Mouse (Mus musculus) liver, embryonic 12.5 days (tissue): ENCODE measurements around the gene Gm49661. TPM values are rescaled to one million over a fixed set of nuclear protein-coding genes. Genes with fewer than 3 reads are reported as not detected.

ENCODE experiments used
- ATAC-seq: fragments of 200-750 bp; cut with Nextera tagmentation; 2 replicates; pipeline ENCODE4 v1.8.0; 2017; ENCODE audit warnings: moderate number of reproducible peaks, mild to moderate bottlenecking, moderate library complexity
- H3K27ac ChIP-seq: fragments of 300-500 bp; sonication (generic); 2 replicates; pipeline ENCODE4 v1.5.1; 2016; ENCODE audit warnings: mild to moderate bottlenecking
- H3K27me3 ChIP-seq: fragments of 300-500 bp; sonication (generic); replicated peaks from 2 replicates; pipeline ENCODE4 v1.6.1; 2016; ENCODE audit warnings: mild to moderate bottlenecking, moderate library complexity
- H3K36me3 ChIP-seq: fragments of 300-500 bp; sonication (generic); 2 replicates; pipeline ENCODE4 v1.6.1; 2016; ENCODE audit warnings: mild to moderate bottlenecking, moderate library complexity
- H3K4me1 ChIP-seq: fragments of 300-500 bp; sonication (generic); 2 replicates; pipeline ENCODE4 v1.6.1; 2016
- H3K4me2 ChIP-seq: fragments of 300-500 bp; sonication (generic); 2 replicates; pipeline ENCODE4 v1.6.1; 2016; ENCODE audit warnings: mild to moderate bottlenecking, moderate library complexity
- H3K4me3 ChIP-seq: fragments of 300-500 bp; sonication (generic); 2 replicates; pipeline ENCODE4 v1.5.1; 2016; ENCODE audit warnings: mild to moderate bottlenecking, moderate library complexity
- H3K9ac ChIP-seq: fragments of 300-500 bp; sonication (generic); 2 replicates; pipeline ENCODE4 v1.6.1; 2016; ENCODE audit warnings: mild to moderate bottlenecking, moderate library complexity
- H3K9me3 ChIP-seq: fragments of 300-500 bp; sonication (generic); replicated peaks from 2 replicates; pipeline ENCODE4 v1.6.1; 2016; ENCODE audit warnings: mild to moderate bottlenecking, moderate library complexity
- WGBS: fragments of 180-500 bp; shearing (Covaris S2); methylation state at CpG from one replicate; pipeline ENCODE4 v1.1.7; 2016; ENCODE audit not compliant: insufficient replicate concordance; 5-methylcytosine and 5-hydroxymethylcytosine counted together
- polyA plus RNA-seq: library from polyadenylated mRNA; unstranded; fragments of >200 nt; fragmentation: Nextera tagmentation; extraction: Ambion mirVana; gene quantifications from 2 replicates; pipeline ENCODE4 v1.2.1, GENCODE M21; 2016

The Gm49661 gene
- polyA plus RNA-seq, 1 experiment from 2014 or later: not detected

DNA sequence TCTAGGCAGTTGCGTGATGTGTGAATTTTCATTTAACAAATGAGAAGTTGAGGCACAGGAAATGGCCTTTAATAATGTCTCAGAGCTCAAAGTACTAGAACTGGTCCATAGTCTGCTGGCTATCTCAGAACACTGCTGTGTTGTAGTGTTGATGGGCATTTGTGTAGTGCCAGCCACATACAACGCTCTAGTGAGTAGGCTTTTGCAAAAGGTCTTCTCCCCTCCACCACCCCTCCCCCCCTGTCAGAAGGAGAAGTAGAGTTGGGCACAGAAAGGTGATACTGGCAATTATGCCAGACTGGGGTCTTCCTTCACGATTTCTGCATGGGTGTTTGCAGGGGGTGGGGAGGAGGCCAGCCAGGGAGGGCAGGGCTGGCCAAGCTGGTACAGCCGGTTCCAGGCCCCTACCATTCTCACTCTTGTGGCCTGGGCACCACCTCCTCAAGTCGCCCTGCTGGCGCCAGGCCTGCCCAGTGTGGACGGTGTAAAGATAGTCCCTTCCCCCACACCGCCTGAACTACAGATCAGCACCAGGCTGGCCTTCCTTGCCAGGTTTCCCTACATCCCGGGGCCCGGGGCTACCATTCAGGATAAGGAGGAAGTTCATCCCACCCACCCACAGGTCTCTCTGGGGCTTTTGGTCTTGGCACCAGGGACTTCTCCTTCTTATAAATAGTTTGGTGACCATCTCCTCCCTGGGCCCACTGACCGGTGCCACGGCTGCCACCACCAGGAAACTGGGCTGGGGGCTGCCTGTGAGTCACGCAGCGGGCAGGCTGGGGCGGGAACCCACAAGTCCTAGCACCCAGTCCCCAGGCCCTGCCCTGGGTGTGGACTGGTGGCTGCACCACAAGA is 12.6 kb upstream of the Gm49661 start:
- Histone ChIP-seq H3K9me3 (no peaks in the 10 kb centered on the region), H3K4me2 (no peak overlapping the region), H3K4me1 (peaks cover 98% of the 10 kb centered on the region), H3K36me3 (no peaks in the 10 kb centered on the region), H3K27me3 (no peaks in the 10 kb centered on the region), H3K27ac (peak overlapping the region; percentile 97; the same call in 1 of the 2 replicates), H3K9ac (no peak overlapping the region), H3K4me3 (no peak overlapping the region)
- WGBS: 60% methylated on average over 15 of the region's 15 CpGs
- no peak for ATAC-seq

DNA sequence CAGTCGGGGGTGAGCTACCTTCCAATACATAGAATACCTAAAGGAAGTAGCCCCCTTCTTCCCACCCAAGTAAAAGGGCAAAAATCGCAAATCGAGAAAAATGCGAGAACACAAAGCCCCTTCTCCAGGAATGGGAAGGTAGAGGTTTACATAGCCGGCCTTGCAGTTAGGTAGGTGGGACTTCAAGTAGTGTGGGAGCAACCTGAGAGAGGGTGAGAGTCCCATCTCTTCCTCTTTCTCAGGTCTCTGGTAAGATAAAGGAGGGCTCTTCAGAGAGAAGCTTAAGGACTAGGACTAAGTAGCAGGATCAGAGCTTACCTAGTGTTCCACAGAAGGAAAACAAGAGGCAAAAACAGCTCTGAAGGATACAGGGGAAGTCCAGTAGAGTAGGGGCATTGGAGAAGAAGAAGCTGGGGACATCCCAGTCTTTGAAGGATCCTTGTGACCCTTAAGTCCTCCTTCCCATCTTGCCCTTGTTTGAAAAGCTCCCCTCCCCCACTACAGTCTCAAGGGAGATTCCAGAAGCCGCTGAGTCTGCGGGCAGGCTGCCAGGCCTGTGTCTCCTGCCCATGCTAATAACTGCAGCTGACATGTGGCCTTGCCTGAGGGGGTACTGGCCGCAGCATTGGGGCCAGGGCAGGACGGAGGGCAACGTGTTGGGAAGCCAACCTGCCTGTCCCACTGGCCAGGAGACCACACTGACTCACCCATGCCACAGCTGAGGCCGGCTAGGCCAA is 11.6 kb upstream of the Gm49661 start:
- H3K9ac ChIP-seq: peak overlapping the region; percentile 14; the same call in 1 of the 2 replicates
- H3K27me3 ChIP-seq: no peaks in the 10 kb centered on the region
- 40% methylated on average over 11 of the region's 11 CpGs for WGBS
- H3K36me3 ChIP-seq: no peaks in the 10 kb centered on the region
- no peaks in the 10 kb centered on the region for H3K9me3 ChIP-seq
- H3K27ac ChIP-seq: peak overlapping the region; percentile 97
- peaks cover 96% of the 10 kb centered on the region for H3K4me1 ChIP-seq
- ATAC-seq: no peak
- H3K4me3 ChIP-seq: peak overlapping the region; percentile 81
- peak overlapping the region; percentile 94 for H3K4me2 ChIP-seq

DNA sequence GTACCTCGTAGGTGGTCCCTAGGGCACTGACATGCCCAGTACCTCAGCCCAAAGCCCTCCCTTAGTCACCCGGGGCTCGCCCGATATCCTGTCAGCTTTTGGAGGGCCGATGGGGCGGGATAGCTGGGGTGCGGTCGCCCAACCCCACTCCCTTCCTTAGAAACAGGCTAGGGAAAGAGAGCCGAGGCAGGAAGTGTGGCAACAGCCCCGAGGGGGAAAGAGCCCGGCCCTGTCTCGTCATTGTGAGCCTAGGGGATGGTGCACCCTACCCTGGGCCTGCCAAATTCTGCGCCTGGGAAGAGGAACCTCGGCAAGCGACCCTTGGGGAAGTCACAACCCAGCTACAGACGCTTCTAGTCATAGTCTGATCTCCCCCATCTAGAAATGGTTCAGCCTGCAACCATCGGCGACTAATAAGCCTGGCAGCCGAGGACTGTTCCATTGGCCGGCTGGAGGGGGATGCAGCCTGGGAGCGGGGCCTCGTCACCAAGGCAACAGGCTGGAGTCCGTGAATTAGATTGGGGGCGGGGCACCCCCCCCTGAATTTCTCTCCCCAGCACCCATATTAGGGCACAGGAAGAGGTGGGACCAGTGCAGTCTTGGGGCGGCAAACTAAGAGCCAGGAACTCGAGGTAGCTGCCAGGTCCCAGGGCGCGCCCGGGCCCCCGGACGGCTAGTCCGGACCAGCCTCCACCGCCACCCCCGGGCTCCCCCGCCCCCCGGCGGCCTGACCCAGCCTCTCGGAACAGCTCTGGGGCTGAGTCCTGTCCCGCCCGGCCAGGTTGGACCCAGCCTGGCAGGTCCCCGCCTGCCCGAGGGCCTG is 10.6 kb upstream of the Gm49661 start:
- Histone ChIP-seq H3K36me3 (peaks cover 8% of the 10 kb centered on the region), H3K9ac (peak overlapping the region; percentile 86), H3K4me2 (peak overlapping the region; percentile 94), H3K4me1 (peaks cover 96% of the 10 kb centered on the region), H3K27ac (peak overlapping the region; percentile 97), H3K27me3 (no peaks in the 10 kb centered on the region), H3K4me3 (peak overlapping the region; percentile 81), H3K9me3 (no peaks in the 10 kb centered on the region)
- ATAC-seq: peak; percentile 55
- WGBS: under 1% methylated on average over 35 of the region's 42 CpGs

DNA sequence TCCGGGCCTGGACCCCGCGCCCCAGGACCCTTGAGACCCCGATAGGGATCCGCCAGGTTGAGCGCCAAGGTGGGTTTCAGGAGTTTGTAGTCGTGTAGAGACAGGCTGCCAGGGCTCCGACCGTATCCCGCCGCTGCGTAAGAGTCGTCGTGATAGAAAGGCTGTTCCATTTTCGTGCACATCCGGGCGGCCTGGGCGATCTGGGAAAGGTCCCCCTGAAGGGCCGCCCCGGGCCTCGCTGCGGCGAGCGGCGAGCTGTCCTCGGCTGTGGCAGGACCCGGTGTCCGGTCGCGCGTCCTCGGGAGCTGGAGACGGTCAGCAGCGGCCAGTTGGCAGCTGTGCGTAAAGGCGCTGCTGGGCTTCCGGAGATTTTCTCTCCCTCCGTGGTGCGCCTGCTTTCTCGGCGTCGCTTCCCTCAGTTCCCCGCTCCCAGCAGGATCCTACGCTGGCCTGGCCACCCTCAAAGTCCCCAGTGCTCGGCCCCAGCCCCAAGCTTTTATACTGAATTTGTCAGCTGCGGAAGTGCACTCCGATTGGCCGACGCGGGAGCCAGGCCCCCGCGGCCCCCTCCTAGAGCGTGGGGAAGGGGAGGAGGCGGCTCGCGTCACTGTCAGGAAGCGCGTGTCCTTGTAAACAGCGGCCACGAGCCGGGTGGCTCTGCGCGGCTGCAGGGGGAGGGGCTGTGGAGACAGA is 9.2 kb upstream of the Gm49661 start, which contains the start of gene Junb:
Gene Junb (minus strand): TSS at position 471 of the 693 bp plus-strand sequence.
- peaks cover 96% of the 10 kb centered on the region for H3K4me1 ChIP-seq
- peak within 1 kb of the TSS; percentile 86 for H3K9ac ChIP-seq
- H3K27ac ChIP-seq: peak within 1 kb of the TSS; percentile 97
- H3K9me3 ChIP-seq: no peaks in the 10 kb centered on the region
- peak within 1 kb of the TSS; percentile 81 for H3K4me3 ChIP-seq
- under 1% methylated on average over 63 of the region's 63 CpGs for WGBS
- peaks cover 22% of the 10 kb centered on the region for H3K36me3 ChIP-seq
- peak within 1 kb of the TSS; percentile 94 for H3K4me2 ChIP-seq
- peak; percentile 40 for ATAC-seq
- no peaks in the 10 kb centered on the region for H3K27me3 ChIP-seq

DNA sequence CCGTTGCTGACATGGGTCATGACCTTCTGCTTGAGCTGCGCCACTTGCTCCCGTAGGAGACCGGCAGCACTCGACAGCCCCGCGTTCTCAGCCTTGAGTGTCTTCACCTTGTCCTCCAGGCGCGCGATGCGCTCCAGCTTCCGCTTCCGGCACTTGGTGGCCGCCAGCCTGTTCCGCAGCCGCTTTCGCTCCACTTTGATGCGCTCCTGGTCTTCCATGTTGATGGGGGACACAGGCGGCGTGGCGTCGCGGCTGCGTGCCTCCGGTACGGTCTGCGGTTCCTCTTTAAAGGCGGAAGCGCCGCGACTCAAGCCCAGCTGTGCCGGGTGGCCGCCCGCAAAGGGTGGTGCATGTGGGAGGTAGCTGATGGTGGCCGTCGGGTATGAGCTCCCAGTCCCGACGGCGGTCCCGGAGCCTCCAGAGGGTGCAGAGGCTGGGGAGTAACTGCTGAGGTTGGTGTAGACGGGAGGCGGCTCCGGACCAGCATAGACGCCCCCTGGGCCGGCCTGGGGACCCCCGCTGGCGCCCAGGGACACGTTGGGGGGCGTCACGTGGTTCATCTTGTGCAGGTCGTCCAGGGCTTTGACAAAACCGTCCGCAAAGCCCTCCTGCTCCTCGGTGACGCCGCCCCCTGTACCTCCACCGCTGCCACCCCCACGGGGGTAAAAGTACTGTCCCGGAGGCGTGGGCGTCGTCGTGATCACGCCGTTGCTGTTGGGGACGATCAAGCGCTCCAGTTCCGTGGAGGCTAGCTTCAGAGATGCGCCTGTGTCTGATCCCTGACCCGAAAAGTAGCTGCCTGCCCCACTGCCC is 8.4 kb upstream of the Gm49661 start:
- H3K4me1 ChIP-seq: peaks cover 98% of the 10 kb centered on the region
- under 1% methylated on average over 70 of the region's 70 CpGs for WGBS

DNA sequence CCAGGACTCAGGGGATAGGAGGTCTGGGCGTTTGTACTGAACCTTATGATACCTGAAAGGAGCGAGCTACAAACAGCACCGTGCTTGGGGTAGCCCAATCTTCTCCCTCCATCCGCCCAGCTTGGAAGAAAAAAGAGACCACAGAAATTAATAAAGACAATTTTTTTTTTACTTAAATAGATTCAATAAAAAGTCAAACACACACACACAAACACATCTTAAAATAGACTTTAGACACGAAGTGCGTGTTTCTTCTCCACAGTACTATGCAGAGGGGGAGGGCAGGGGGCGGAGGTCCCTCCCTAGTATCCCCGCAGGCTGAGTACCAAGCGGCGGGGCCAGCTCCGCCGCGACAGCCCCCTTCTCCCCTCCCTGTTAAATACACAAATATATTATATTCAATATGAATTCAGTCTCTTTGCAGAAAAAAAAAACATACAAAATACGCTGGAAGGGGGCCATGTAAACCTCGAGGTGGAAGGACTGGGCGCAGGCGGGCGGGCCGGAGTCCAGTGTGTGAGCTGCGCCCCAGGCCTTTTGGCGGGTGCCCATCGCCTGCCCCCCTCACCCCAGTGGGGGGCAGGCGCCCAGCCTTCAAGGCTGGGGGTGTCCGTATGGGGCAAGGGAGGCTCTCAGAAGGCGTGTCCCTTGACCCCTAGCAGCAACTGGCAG is 7.7 kb upstream of the Gm49661 start:
- H3K36me3 ChIP-seq: peaks cover 37% of the 10 kb centered on the region
- peak overlapping the region; percentile 86 for H3K9ac ChIP-seq
- H3K4me3 ChIP-seq: peak overlapping the region; percentile 81
- peak overlapping the region; percentile 97 for H3K27ac ChIP-seq
- H3K4me1 ChIP-seq: peaks cover 98% of the 10 kb centered on the region
- H3K27me3 ChIP-seq: no peaks in the 10 kb centered on the region
- ATAC-seq: no peak
- no peaks in the 10 kb centered on the region for H3K9me3 ChIP-seq
- peak overlapping the region; percentile 94 for H3K4me2 ChIP-seq
- WGBS: under 1% methylated on average over 25 of the region's 25 CpGs

More for the DNA sequence above, 8.4 kb upstream of the Gm49661 start:
- H3K27me3 ChIP-seq: no peaks in the 10 kb centered on the region
- no peak for ATAC-seq
- peak overlapping the region; percentile 81 for H3K4me3 ChIP-seq
- no peaks in the 10 kb centered on the region for H3K9me3 ChIP-seq
- H3K4me2 ChIP-seq: peak overlapping the region; percentile 94
- peak overlapping the region; percentile 86 for H3K9ac ChIP-seq
- H3K27ac ChIP-seq: peak overlapping the region; percentile 97
- H3K36me3 ChIP-seq: peaks cover 30% of the 10 kb centered on the region

DNA sequence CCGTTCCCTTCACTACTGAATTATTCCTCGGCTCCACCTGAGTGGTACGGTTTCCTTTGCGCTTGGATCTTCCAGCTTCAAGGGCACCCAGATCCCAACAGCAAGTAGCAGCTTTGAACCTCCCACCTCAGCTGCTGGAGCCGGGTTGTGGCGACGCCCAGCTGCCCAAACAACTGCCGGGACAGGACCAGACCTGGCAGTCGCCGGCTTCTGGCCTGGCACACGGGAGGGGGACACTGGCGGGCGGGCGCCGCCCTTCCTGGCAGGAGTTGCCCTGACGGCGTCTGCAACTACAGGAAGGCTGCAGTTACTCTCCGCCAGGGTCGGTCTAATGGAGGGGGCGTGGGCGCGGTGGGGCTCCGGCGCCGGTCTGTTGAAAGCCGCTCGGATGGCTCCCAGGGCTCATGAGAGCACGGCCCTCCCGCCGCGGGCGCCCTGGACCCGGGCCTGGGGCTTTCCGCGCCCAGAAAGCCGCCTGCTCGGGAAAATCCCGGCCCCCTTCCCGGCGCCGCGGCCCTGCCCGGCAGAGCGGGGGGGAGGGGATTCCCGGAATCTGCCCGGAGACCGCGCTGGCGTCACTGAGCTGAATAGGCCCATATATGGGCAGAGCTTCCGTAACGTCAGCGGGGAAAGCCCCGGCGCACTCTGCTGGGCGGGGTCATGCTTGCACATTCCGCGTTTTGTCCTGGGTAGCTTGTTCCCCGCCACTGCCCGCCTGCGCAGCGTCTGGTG is 7.0 kb upstream of the Gm49661 start:
- Histone ChIP-seq H3K4me3 (peak overlapping the region; percentile 81), H3K4me1 (peaks cover 98% of the 10 kb centered on the region), H3K27me3 (no peaks in the 10 kb centered on the region), H3K9ac (peak overlapping the region; percentile 94), H3K4me2 (peak overlapping the region; percentile 94), H3K36me3 (peaks cover 44% of the 10 kb centered on the region), H3K27ac (peak overlapping the region; percentile 97), H3K9me3 (no peaks in the 10 kb centered on the region)
- ATAC-seq: peak; percentile 79
- WGBS: under 1% methylated on average over 61 of the region's 61 CpGs

DNA sequence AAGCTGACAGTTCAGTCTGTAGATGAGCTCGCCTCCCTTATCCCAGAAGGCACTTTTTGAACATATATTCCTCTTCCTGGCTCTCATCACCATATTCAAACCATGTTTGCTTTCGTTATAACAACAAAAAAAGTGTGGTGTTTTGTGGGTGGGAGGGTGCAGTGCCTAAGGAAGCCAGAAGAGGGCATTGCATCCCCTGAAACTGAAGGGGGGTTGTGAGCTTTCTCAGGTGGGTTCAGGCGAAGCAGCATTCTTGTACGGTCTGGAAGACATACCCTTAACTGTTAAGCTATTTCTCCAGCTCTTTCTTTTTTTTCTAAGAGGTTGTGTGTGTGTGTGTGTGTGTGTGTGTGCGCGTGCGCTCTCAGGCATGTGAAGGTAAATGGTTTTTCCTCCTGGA is 6.2 kb upstream of the Gm49661 start:
- Histone ChIP-seq H3K4me2 (peak overlapping the region; percentile 94), H3K4me3 (peak overlapping the region; percentile 81), H3K9me3 (no peaks in the 10 kb centered on the region), H3K27ac (peak overlapping the region; percentile 97), H3K27me3 (no peaks in the 10 kb centered on the region), H3K9ac (peak overlapping the region; percentile 94), H3K36me3 (peaks cover 52% of the 10 kb centered on the region), H3K4me1 (peaks cover 98% of the 10 kb centered on the region)
- ATAC-seq: no peak
- WGBS: 23% methylated on average over 7 of the region's 7 CpGs

DNA sequence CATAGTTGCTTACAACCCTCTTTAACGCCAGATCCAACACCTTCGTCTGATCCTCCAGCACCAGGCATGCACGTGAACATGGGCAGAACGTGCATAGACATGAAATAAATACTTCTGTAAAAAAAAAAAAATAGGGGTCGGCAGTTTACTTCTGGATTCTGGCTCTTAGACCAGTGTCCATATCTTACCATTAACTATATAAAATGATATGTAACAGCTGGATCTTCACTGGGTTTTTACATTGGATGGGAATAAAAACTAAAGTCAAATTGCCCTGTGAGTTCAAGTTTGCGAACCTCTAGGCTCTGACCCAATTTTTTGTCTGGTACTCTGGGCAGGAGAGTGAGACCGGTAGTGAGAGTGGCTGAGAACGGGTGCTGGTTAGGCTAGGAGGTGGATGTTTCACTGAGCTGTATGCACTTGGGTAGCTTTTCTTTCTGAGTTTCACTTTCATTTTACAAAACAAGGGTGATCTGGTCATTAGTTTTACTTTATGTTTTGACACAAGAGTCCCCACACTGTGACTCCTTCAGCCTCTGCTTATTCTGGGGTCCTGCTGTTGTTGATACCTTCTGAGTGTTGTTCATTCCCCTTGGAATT is 5.4 kb upstream of the Gm49661 start:
- Histone ChIP-seq H3K4me2 (peak overlapping the region; percentile 94), H3K27me3 (no peaks in the 10 kb centered on the region), H3K4me1 (peaks cover 92% of the 10 kb centered on the region), H3K9ac (peak overlapping the region; percentile 94), H3K9me3 (no peaks in the 10 kb centered on the region), H3K27ac (peak overlapping the region; percentile 97), H3K36me3 (peaks cover 55% of the 10 kb centered on the region), H3K4me3 (peak overlapping the region; percentile 81)
- WGBS: 72% methylated on average over 8 of the region's 8 CpGs
- no peak for ATAC-seq
